Mouse (Mus musculus) right cerebral cortex, adult 2 months (tissue): ENCODE data around the gene Zfp648.
A peak's percentile ranks its signal among the peaks of the same experiment; 100 is the strongest.

Experiments used
- DNase-seq, 2 experiments: peaks; one replicate each; pipeline ENCODE4 v3.0.0; 2021 to 2022; ENCODE audit warnings: low spot score in 2 of 2

The Zfp648 gene

GRCm38 (mm10) chr1:154200955-154201722 lies at the start of gene Zfp648:
Gene Zfp648 (plus strand): TSS chr1:154201187.
- no peak for DNase-seq

- no peak for DNase-seq
Measured at GRCm38 (mm10) chr1:154152539-154152938, 48.4 kb upstream of the Zfp648 start.

GRCm38 (mm10) chr1:154153800-154154199 lies 47.2 kb upstream of the Zfp648 start:
- DNase-seq: no peak

DNA sequence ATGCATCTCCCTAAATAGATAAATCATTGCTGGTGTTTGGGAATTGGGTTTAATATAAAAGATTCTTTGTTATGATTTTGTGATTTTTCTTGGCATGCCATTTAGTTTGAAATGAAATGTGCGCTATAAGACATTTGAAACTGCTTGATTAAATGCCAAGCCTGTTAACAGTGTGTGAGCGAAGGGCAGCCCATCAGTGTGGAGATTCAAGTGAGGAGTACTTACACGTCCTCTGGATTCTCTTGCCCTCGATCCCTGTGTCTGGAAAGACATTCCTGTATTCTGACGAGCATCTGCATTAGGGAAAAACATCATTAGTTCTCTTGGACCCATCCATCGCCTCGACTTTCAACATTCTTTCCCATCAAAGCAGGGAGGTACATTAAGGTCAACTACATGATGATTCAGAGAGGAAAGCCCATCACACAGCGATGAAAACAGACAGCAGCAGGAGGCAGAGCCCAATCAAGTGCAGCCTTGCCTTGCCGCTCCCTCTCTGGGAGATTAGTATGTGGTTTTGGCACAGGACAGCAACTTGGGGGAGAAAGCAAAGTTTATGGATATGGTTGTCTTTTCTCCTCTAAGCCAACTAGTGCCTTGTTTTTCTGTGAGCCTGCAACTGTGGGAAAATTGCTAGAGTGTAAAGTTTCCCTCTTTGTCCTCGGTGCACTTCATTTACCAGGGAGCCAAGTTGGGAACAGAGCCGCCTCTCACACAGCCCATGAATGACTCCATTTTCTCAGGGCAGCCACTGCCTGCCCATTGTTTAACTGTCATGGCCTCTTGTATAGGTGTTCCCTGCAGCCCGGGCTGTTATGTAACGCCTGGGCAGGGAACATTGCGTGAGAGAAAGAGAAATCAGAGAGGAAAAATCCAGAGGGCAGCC lies 44.6 kb upstream of the Zfp648 start:
- DNase-seq: peak in 1 of 2 experiments; percentile 61

DNA sequence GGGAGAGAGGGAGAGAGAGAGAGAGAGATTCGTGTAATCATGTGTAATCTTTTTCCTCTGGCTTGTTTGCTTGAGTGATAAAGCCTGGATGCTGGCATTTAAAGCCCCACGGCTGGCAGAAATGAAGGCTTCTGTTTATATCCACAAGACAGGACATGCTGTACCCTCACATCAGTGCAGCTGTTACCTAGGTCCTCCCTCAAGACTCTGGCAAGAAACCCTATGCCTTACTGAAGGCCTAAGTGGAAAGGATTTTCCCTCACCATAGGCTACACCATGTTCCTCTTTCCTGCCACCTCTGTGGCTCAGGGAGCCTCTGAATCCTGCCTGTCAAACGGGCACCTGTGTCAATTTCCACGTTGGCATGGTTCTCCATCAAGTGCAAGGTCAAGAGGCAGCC lies 43.9 kb upstream of the Zfp648 start:
- no peak for DNase-seq

- no peak for DNase-seq
Measured at GRCm38 (mm10) chr1:154167696-154168095, 33.3 kb upstream of the Zfp648 start.

GRCm38 (mm10) chr1:154175334-154175733 lies 25.7 kb upstream of the Zfp648 start:
- no peak for DNase-seq

DNA sequence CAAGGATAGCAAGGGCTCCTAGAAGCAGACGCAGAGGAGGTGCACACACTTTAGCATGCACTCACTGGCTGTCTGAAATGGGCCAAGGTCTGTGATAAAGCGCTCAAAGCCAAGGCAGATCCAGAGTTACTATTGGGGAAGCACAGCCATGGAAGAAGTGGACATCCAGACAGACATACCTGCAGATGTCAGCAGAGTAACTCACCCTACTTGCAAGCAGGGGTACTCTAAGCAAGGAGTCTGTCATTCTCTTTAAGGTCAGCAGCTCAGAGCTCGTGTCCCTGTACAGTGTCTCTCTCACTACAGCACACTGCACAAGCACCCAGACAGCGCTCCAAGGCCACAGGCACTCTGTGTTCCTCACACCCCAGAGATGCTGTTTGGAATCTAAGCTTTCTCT lies 23.2 kb upstream of the Zfp648 start:
- no peak for DNase-seq

DNA sequence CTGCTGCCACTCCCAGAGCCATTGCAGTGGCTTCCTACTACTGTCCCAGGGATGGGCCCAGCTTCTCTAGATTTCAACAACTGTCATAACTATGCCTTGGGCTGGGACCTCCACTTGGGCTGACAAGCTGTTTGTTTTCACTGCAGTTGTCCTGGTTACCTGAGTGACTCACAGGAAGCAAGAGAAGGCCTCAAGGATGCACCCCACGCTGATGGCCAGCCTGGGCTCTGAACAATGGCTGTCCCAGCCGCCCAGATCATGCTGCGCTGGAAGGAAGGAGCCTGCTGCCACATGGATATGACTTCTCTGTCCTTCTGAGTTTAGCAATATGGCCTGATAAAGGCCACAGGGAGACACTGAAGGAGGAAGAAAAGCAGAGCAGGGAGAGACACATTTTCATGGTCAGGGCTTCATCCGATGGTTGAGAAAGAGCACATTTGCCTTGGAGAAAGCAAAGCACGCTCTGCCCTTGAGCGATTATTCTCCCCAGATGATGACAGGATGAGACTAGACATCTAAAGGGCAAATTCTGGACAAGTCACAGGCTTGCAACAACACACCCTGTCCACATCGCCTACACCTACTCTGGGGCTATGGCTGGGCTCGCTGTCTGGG lies 22.3 kb upstream of the Zfp648 start:
- DNase-seq: no peak

GRCm38 (mm10) chr1:154180952-154181351 lies 20.0 kb upstream of the Zfp648 start:
- DNase-seq: peak; percentile 90 to 91

DNA sequence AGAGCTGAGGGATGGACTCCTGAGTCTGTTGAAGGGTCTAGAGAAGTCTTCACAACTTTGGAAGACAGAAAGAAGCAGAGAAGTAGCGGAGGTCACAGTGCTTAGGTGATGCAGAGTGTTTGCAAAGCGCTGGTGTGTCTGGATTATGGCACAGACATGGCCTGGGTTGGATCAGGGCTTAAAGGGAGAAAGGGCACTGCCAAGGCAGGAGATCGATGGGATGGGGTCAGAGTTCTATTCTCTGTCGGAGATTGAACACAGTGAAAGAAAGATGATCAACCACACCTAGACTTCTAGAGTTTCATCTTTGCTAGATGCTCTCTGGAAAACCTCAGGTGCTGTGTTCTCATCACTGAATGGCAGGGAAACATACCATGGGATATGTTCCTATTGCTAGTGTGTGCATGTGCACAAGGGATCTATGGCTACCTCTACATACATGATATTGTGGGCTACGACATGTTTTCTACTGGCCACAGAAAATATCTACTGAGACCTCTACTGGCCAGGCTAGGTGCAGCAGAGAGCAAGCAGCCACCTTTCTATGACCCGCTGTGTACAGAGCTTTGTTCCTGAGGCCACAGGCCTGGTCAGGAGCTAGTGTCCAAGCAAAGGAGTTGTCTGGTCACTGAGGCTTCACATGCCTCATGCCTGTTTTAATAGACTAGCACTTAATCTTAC lies 18.5 kb upstream of the Zfp648 start:
- no peak for DNase-seq

GRCm38 (mm10) chr1:154183077-154183751 lies 17.8 kb upstream of the Zfp648 start:
- DNase-seq: no peak

- no peak for DNase-seq
Measured at GRCm38 (mm10) chr1:154188229-154188628, 12.8 kb upstream of the Zfp648 start.

DNA sequence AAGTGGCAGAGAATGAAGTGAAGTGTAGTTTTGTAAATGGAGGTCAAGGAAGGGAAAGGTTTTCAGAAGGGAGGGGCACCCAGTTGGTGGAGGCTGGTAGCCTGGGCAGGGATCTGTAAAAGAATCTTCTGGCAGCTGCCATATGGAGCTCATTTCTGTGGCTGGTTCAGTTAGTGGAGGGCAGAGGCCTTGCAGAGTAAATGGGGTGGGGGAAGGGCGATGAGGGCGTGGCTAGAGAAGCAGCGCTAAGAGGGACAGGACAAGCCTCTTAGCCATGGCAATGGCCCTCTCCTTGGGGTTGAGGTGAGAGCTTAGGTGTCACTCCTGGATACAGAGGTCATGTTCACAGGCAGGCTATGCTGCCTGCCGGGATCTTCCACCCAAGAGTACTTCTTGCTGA lies 12.4 kb upstream of the Zfp648 start:
- no peak for DNase-seq

GRCm38 (mm10) chr1:154189842-154190530 lies 11.0 kb upstream of the Zfp648 start:
- DNase-seq: peak; percentile 66 to 72

GRCm38 (mm10) chr1:154198896-154199295 lies 2.1 kb upstream of the Zfp648 start:
- no peak for DNase-seq

DNA sequence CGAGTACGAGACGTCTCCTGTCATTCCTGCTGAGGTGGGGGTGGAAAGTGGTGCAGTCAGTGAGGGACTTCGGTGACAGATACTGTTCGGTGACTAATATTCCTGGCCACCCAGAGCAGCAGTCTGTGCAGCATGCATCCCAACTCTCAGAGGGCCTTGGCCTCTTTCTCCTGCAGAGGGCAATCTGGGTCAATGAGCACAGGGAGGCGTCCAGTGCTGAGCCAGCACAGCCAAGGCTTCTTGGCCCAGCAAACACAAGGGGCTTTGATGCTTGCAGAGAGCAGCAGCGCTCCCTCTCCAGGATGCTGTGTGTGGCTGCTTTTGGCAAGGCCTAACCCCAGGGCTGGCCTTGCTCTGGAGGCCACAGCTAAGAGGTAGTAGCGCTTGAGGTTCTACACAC lies 1.6 kb downstream of the Zfp648 start:
- DNase-seq: peak in 1 of 2 experiments; percentile 44

GRCm38 (mm10) chr1:154203386-154203785 lies 2.4 kb downstream of the Zfp648 start:
- no peak for DNase-seq

DNA sequence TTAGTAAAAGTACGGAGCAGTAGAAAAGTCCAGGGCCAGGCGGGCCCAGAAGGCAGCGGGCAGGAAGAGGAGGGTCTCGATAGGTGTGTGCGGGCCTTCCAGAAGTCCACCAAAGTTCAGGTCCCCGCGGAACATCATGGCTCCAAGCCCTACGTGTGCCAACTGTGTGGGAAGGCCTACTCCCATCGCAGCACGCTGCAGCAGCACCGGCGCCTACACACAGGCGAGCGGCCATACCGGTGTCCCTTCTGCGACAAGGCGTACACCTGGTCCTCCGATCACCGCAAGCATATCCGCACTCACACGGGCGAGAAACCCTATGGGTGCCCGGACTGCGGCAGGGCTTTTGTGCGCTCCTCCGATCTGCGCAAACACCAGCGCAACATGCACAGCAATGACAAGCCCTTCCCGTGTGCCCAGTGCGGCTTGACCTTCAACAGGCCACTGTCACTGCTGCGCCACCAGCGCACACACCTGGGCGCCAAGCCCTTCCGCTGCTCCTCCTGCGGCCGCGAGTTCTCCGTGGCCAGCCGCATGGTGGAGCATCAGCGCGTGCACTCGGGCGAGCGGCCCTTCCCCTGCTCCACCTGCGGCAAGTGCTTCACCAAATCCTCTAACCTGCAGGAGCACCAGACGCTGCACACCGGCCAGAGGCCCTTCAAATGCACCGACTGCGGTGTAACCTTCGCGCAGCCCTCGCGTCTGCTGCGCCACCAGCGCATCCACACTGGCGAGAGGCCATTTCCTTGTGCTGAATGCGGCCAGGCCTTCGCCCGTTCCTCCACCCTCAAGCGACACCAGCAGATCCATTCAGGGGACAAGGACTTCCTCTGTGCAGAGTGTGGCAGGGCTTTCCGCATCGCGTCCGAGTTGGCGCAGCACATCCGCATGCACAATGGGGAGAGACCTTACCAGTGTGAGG lies 3.9 kb downstream of the Zfp648 start:
- peak; percentile 27 to 54 for DNase-seq

GRCm38 (mm10) chr1:154219991-154220390 lies 19.0 kb downstream of the Zfp648 start:
- no peak for DNase-seq
